Mouse (Mus musculus) thymus, adult 2 months (tissue): Measurements from ENCODE around the gene Zfp42. TPM values are rescaled to one million over a fixed set of nuclear protein-coding genes. Genes with fewer than 3 reads are reported as not detected.

Experiments used
- DNase-seq: peaks from one replicate; pipeline ENCODE4 v3.0.0; 2021
- H3K27ac ChIP-seq: fragments of 200-500 bp; 2 replicates; pipeline ENCODE4 v1.5.1; 2012; ENCODE audit warnings: low read length, control low read depth; ENCODE audit not compliant: control insufficient read depth, insufficient read depth
- H3K27me3 ChIP-seq: fragments of 200-500 bp; 2 replicates; pipeline ENCODE4 v1.6.1; 2012; ENCODE audit warnings: mild to moderate bottlenecking, low read length, moderate library complexity, mixed read lengths; ENCODE audit not compliant: control insufficient read depth, insufficient read depth
- H3K36me3 ChIP-seq: fragments of 200-500 bp; 2 replicates; pipeline ENCODE4 v1.6.1; 2012; ENCODE audit warnings: mild to moderate bottlenecking, low read length, moderate library complexity; ENCODE audit not compliant: control insufficient read depth, insufficient read depth
- H3K4me1 ChIP-seq: fragments of 200-500 bp; replicated peaks from 2 replicates; pipeline ENCODE4 v1.6.1; 2012; ENCODE audit warnings: low read length; ENCODE audit not compliant: control insufficient read depth, insufficient read depth
- H3K4me3 ChIP-seq: fragments of 200-500 bp; 2 replicates; pipeline ENCODE4 v1.5.1; 2012; ENCODE audit warnings: mild to moderate bottlenecking, low read length, control low read depth, moderate library complexity; ENCODE audit not compliant: control insufficient read depth, insufficient read depth
- CTCF ChIP-seq: fragments of 200-500 bp; IDR thresholded peaks from 2 replicates; pipeline ENCODE4 v1.5.1; 2012; ENCODE audit warnings: mild to moderate bottlenecking, control low read depth, low read length, moderate library complexity, borderline replicate concordance; ENCODE audit not compliant: control insufficient read depth, poor library complexity, insufficient read depth; ENCODE audit errors: extremely low read depth
- POLR2A ChIP-seq: fragments of 200-500 bp; IDR thresholded peaks from 2 replicates; pipeline ENCODE4 v1.6.1; 2012; ENCODE audit warnings: mild to moderate bottlenecking, low read length, control low read depth, moderate library complexity; ENCODE audit not compliant: control insufficient read depth, poor library complexity, insufficient read depth; ENCODE audit errors: extremely low read depth
- WGBS: fragments of 180-500 bp; shearing (Covaris S2); methylation state at CpG from one replicate; pipeline ENCODE4 v1.1.7; 2018; 5-methylcytosine and 5-hydroxymethylcytosine counted together
- polyA plus RNA-seq: library from polyadenylated mRNA; depleted of rRNA; stranded (reverse); fragments of >200 nt; gene quantifications from 2 replicates; pipeline ENCODE4 v1.2.3, GENCODE M21; 2012

The Zfp42 gene
- polyA plus RNA-seq, 1 experiment: not detected

DNA sequence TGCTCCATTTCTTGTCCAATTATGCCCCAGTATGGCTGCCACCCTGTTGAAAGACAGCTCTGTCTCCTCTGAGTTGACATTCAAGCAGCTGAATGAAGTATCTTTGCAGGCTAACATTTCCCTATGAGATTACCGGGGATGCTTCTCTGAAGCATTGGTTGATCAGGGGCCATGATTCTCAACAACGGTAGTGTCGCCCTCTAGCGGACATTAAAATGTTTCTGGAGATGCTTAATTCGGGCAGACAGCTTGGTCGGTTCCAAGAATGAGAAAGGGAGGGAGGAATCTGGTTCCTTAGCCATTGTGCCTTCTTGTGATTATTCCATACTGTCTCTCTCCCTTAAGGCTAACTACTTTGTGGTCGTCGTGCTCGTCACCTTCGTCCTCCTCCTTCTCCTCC lies 21.9 kb upstream of the Zfp42 start:
- H3K27me3 ChIP-seq: no peaks in the 10 kb centered on the region
- 81% methylated on average over 10 of the region's 10 CpGs for WGBS
- H3K4me3 ChIP-seq: no peak overlapping the region
- no peaks in the 10 kb centered on the region for H3K36me3 ChIP-seq
- no peak for DNase-seq
- H3K4me1 ChIP-seq: no peaks in the 10 kb centered on the region
- no peak for TF ChIP-seq CTCF
- TF ChIP-seq POLR2A: no peak
- H3K27ac ChIP-seq: no peak overlapping the region

DNA sequence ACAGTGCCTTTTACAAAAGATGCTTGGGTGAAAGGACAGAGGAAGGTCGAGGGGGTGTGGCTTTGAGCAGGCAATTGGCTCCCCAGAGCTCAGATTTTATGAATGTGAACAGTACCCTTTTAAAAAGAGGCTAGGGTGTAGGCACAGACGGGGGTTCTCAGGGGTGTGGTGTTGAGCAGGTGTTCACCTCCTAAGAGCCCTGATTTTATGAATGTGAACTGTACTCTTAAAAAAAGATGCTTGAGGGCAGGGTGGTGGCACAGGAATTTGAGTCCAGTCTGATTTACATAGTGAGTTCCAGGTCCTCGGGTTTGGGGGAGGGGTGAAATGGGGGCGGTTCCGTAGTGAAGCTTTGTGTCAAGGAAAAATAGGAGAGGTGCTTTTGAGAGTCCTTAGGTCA lies 14.0 kb upstream of the Zfp42 start:
- WGBS: 83% methylated on average over 5 of the region's 5 CpGs

DNA sequence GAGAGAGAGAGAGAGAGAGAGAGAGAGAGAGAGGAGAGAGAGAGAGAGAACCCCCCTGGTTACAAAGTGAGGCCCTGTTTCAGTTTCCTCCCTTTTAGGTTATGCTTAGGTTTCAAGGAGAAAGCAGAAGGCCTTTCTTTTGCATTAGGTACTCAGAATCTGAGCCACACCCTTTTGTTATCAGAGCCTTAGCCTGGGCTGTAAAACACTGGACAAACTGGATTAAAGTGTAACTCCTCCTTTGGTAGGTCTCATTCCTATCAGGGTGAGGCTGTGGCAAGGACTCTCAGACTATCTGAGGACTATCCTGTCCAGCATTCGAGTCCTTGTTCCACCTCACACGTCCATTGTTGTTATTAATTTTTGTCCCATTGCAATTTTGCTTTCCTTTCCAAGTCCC lies 1.4 kb upstream of the Zfp42 start:
- Histone ChIP-seq H3K4me1 (no peaks in the 10 kb centered on the region), H3K4me3 (no peak overlapping the region), H3K27me3 (no peaks in the 10 kb centered on the region), H3K27ac (no peak overlapping the region), H3K36me3 (no peaks in the 10 kb centered on the region)
- WGBS: 87% methylated on average over 2 of the region's 2 CpGs
- no peak for DNase-seq
- TF ChIP-seq CTCF (no peak), POLR2A (no peak)

More for the DNA sequence above, 14.0 kb upstream of the Zfp42 start:
- no peak for DNase-seq
- Histone ChIP-seq H3K27me3 (no peaks in the 10 kb centered on the region), H3K4me1 (no peaks in the 10 kb centered on the region), H3K4me3 (no peak overlapping the region), H3K36me3 (no peaks in the 10 kb centered on the region), H3K27ac (no peak overlapping the region)
- TF ChIP-seq POLR2A (no peak), CTCF (no peak)

DNA sequence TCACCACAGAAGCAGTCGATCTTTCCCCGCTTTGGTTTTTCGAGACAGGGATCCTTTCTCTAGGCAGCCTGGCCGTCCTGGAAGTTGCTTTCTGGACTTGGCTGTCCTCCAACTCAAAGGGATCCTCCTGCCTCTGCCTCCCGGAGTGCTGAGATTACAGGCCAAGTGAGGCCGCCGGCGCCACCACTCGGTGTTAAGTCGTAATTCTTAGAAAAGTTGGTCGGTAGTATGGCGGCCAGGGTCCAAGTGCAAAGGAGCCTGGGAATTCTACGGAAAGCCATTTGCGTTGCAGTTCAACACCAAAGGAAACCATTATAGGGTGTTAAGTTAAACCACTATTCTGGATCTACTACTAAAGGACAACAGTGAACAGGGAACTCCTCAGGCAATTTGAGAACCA lies 1.1 kb downstream of the Zfp42 start:
- TF ChIP-seq CTCF: no peak
- no peak for TF ChIP-seq POLR2A
- no peak for DNase-seq
- Histone ChIP-seq H3K36me3 (no peaks in the 10 kb centered on the region), H3K4me1 (no peaks in the 10 kb centered on the region), H3K4me3 (no peak overlapping the region), H3K27ac (no peak overlapping the region), H3K27me3 (no peaks in the 10 kb centered on the region)
- WGBS: 97% methylated on average over 14 of the region's 14 CpGs

DNA sequence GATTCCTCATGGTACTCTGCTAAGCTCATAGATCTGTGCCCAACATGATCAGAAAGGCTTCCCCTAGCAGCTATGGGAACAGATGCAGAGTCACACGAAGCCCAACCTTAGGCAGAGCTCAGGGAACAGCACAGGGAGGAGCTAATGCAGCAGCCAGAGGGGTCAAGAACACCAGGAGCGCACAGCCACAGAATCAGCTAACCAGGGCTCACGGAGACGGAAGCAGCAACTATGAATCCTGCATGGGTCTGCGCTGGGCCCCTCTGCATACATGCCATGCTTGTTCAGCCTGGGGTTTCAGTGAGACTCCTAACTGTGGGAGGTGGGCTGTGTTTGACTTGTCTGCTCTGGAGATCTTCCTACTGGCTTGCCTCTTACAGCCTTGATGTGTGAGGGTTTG lies 7.0 kb downstream of the Zfp42 start:
- DNase-seq: no peak
- Histone ChIP-seq H3K27ac (no peak overlapping the region), H3K36me3 (no peaks in the 10 kb centered on the region), H3K4me1 (no peaks in the 10 kb centered on the region), H3K27me3 (no peaks in the 10 kb centered on the region), H3K4me3 (no peak overlapping the region)
- 68% methylated on average over 5 of the region's 5 CpGs for WGBS
- TF ChIP-seq POLR2A (no peak), CTCF (no peak)

DNA sequence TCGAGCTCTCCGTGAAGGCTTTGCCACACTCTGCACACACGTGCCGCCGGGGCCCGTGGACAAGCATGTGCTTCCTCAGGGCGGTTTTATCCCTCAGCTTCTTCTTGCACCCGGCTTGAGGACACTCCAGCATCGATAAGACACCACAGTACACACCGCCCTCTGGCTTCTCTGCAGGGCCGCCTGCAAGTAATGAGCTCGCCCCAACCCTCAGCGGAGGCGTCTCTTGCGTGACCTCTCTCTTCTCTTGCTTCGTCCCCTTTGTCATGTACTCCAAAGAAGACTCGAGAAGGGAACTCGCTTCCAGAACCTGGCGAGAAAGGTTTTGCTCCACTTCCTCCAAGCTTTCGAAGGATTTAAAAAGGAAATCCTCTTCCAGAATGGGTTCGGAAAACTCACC lies 11.0 kb downstream of the Zfp42 start:
- no peak overlapping the region for H3K4me3 ChIP-seq
- no peak overlapping the region for H3K27ac ChIP-seq
- TF ChIP-seq CTCF: no peak
- H3K4me1 ChIP-seq: no peaks in the 10 kb centered on the region
- H3K27me3 ChIP-seq: no peaks in the 10 kb centered on the region
- H3K36me3 ChIP-seq: no peaks in the 10 kb centered on the region
- 89% methylated on average over 21 of the region's 21 CpGs for WGBS
- DNase-seq: no peak

DNA sequence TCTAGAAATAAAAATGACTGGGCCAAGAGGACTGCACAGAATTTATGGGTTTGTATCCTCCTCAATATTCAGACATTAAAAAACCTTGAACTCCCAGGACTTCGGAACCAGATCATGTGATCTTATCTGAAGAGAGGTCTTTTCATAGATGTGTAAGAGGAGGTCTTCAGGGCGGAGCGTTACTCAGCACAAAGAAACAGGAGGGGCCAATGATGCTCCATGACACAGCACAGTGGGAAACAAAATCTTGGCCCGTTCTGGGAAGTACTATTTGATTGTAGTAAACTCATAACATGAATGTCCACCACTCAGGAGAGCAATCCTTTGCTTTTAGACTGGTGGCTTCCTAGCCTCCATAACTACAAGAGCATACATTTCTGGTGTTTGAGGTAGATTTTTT lies 12.6 kb downstream of the Zfp42 start:
- TF ChIP-seq CTCF (no peak), POLR2A (no peak)
- Histone ChIP-seq H3K4me1 (no peaks in the 10 kb centered on the region), H3K36me3 (no peaks in the 10 kb centered on the region), H3K27ac (no peak overlapping the region), H3K4me3 (no peak overlapping the region), H3K27me3 (no peaks in the 10 kb centered on the region)
- WGBS: 91% methylated on average over 4 of the region's 4 CpGs
- DNase-seq: no peak
